Mouse (Mus musculus): ENCODE measurements around the gene Xrcc4.

- no peak for TF ChIP-seq CTCF (IDR thresholded peaks at IDR 0.05; ENCODE audit: extremely low read depth, insufficient read length, insufficient replicate concordance, low read depth, low read length)
- TF ChIP-seq POLR2A (IDR thresholded peaks at IDR 0.05; ENCODE audit: low read depth, low read length), result no peak
These were observed 322.9 kb downstream of the Xrcc4 start for GRCm38 (mm10) chr13:89766551-89766950.

All from small intestine, adult 2 months (tissue).